Mouse (Mus musculus) ES-E14 (cell line): ENCODE results near the gene Vinac1. TPM values are rescaled to one million over a fixed set of nuclear protein-coding genes. Genes with fewer than 3 reads are reported as not detected.
A peak's percentile ranks its signal among the peaks of the same experiment; 100 is the strongest.

Experiments used
- DNase-seq: peaks from one replicate; pipeline ENCODE4 v3.0.0-alpha.2; 2013; ENCODE audit warnings: low read depth, low spot score
- H3K27ac ChIP-seq: 2 replicates; pipeline ENCODE4 v1.5.1; 2012; ENCODE audit warnings: low read depth, mild to moderate bottlenecking, low read length, moderate library complexity, mixed read lengths; ENCODE audit not compliant: poor library complexity, insufficient read depth, severe bottlenecking
- H3K36me3 ChIP-seq: 2 replicates; pipeline ENCODE4 v1.6.1; 2012; ENCODE audit warnings: mild to moderate bottlenecking, low read length, moderate library complexity, mixed read lengths; ENCODE audit not compliant: control insufficient read depth, poor library complexity, insufficient read depth, severe bottlenecking
- H3K4me1 ChIP-seq, 2 experiments: fragments of 150-350 bp in 1 of 2; sonication (generic) in 1 of 2; 2 replicates each; pipeline ENCODE4 v1.6.1; 2012; ENCODE audit warnings: low read length in 2 of 2, mild to moderate bottlenecking in 1 of 2, mixed read lengths in 1 of 2; ENCODE audit not compliant: control insufficient read depth in 2 of 2, insufficient read depth in 2 of 2, poor library complexity in 1 of 2
- H3K4me3 ChIP-seq, 2 experiments: fragments of 150-350 bp in 1 of 2; sonication (generic) in 1 of 2; 2 replicates each; pipeline ENCODE4 v1.5.1; 2012; ENCODE audit warnings: low read length in 2 of 2, low read depth in 1 of 2, mild to moderate bottlenecking in 1 of 2, mixed read lengths in 1 of 2; ENCODE audit not compliant: insufficient read depth in 1 of 2, poor library complexity in 1 of 2, severe bottlenecking in 1 of 2
- H3K9ac ChIP-seq: 2 replicates; pipeline ENCODE4 v1.6.1; 2012; ENCODE audit warnings: low read depth, mild to moderate bottlenecking, low read length, mixed read lengths; ENCODE audit not compliant: poor library complexity, insufficient read depth, severe bottlenecking
- H3K9me3 ChIP-seq: fragments of 150-350 bp; sonication (generic); 2 replicates; pipeline ENCODE4 v1.6.1; 2012; ENCODE audit warnings: low read depth, mild to moderate bottlenecking, low read length; ENCODE audit not compliant: control insufficient read depth, insufficient read depth
- CHD2 ChIP-seq: IDR thresholded peaks from 2 replicates; pipeline ENCODE4 v1.6.1; 2014; ENCODE audit warnings: mild to moderate bottlenecking, low read depth, low read length, inconsistent platforms
- HCFC1 ChIP-seq: IDR thresholded peaks from 2 replicates; pipeline ENCODE4 v1.6.1; 2012; ENCODE audit warnings: low read length, inconsistent platforms, borderline replicate concordance; ENCODE audit not compliant: insufficient read depth
- MAFK ChIP-seq: IDR thresholded peaks from 2 replicates; pipeline ENCODE4 v1.6.1; 2014; ENCODE audit warnings: mild to moderate bottlenecking, low read depth, low read length, inconsistent platforms; ENCODE audit not compliant: insufficient read depth
- ZC3H11A ChIP-seq: IDR thresholded peaks from 2 replicates; pipeline ENCODE4 v1.6.1; 2012; ENCODE audit warnings: low read depth, mild to moderate bottlenecking, inconsistent platforms, low read length, borderline replicate concordance
- ZNF384 ChIP-seq: IDR thresholded peaks from 2 replicates; pipeline ENCODE4 v1.6.1; 2012; ENCODE audit warnings: low read depth, low read length, inconsistent platforms
- in situ Hi-C, 2 experiments: fragments of 600-800 bp; cut with MboI; formaldehyde crosslinking; loops; one replicate each; pipeline ENCODE4 v1.15.1; 2025; ENCODE audit warnings: low sequenced_read_pairs in 2 of 2, inconsistent platforms in 1 of 2; ENCODE audit not compliant: unreplicated experiment in 2 of 2
- total RNA-seq: library from RNA; depleted of rRNA; stranded (reverse); fragments of 300-350 nt; gene quantifications from 2 replicates; pipeline ENCODE4 v1.2.3, GENCODE M21; 2012

Gene Vinac1
- total RNA-seq, 1 experiment, result 0.13 TPM

GRCm38 (mm10) chr2:129040567-129040966, 7.4 kb downstream of the Vinac1 start:
- no peak overlapping the region for H3K27ac ChIP-seq
- DNase-seq, result no peak
- no peak for TF ChIP-seq MAFK
- TF ChIP-seq ZNF384, result no peak
- TF ChIP-seq HCFC1, result no peak
- no peak for TF ChIP-seq ZC3H11A
- TF ChIP-seq CHD2, result no peak
- in situ Hi-C loops, result no loop called here
- no peaks in the 10 kb centered on the region for H3K9me3 ChIP-seq
- H3K36me3 ChIP-seq, result no peaks in the 10 kb centered on the region
- no peak overlapping the region for H3K4me3 ChIP-seq
- no peaks in the 10 kb centered on the region for H3K4me1 ChIP-seq
- no peak overlapping the region for H3K9ac ChIP-seq

DNA sequence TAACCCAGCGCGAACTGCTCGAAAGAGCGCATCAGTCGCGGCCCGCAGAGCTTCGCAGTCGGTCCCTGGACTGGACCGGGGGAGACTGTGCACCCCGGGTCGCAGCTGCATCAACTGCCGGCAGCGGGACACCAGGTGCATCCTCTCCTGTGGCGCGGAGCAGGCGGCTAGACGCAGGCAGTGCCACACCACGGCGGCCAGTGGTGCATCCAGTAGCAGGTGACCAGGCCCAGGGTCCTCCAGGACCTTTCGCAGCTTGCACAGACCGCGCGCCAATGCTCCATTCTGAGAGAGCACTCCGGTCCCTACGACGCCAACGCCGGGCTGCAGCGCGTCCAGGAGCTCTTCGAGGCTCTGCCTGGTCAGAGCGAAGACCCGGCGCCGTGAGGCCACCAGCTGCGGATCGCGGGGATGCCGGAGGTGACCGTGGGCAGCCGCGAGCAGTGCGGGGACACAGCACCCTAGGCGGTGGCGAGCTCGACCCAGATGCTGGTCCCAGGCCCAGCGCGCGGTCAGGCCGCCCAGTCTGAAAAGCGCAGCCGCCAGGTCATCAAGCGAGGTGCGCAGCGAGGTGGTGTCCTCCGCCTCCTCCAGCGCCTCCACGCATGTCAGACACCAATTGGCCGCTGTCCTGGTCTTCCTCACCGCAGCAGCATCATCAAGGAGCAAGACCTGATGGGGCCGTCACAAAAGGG, 8.9 kb downstream of the Vinac1 start:
- in situ Hi-C loops, result no loop called here
- H3K9ac ChIP-seq, result peak overlapping the region; percentile 31; the same call in 1 of the 2 replicates
- H3K27ac ChIP-seq, result no peak overlapping the region
- peak overlapping the region; percentile 54 to 64 for H3K4me3 ChIP-seq
- no peaks in the 10 kb centered on the region for H3K36me3 ChIP-seq
- no peaks in the 10 kb centered on the region for H3K4me1 ChIP-seq
- no peaks in the 10 kb centered on the region for H3K9me3 ChIP-seq
- TF ChIP-seq HCFC1, result no peak
- TF ChIP-seq ZNF384, result no peak
- no peak for TF ChIP-seq ZC3H11A
- no peak for TF ChIP-seq MAFK
- TF ChIP-seq CHD2, result no peak
- no peak for DNase-seq

- no peak overlapping the region for H3K27ac ChIP-seq
- H3K9ac ChIP-seq, result no peak overlapping the region
- no peaks in the 10 kb centered on the region for H3K9me3 ChIP-seq
- no peaks in the 10 kb centered on the region for H3K36me3 ChIP-seq
- TF ChIP-seq HCFC1 (no peak), MAFK (no peak), CHD2 (no peak), ZNF384 (no peak), ZC3H11A (no peak)
- in situ Hi-C loops, result no loop called here
- no peaks in the 10 kb centered on the region for H3K4me1 ChIP-seq
- DNase-seq, result no peak
- peak overlapping the region; percentile 54 to 64; a peak in 3 of 4 replicates for H3K4me3 ChIP-seq
These were observed 9.5 kb downstream of the Vinac1 start for GRCm38 (mm10) chr2:129038426-129038936.

GRCm38 (mm10) chr2:129035381-129035780, 12.6 kb downstream of the Vinac1 start:
- no peak for TF ChIP-seq MAFK
- TF ChIP-seq HCFC1, result no peak
- TF ChIP-seq ZNF384, result no peak
- no peak for TF ChIP-seq CHD2
- no peak for TF ChIP-seq ZC3H11A
- in situ Hi-C loops, result no loop called here

More at GRCm38 (mm10) chr2:129035381-129035780, 12.6 kb downstream of the Vinac1 start:
- Histone ChIP-seq H3K9me3 (no peaks in the 10 kb centered on the region), H3K27ac (no peak overlapping the region), H3K9ac (no peak overlapping the region), H3K4me1 (no peaks in the 10 kb centered on the region), H3K36me3 (no peaks in the 10 kb centered on the region), H3K4me3 (no peak overlapping the region)
- no peak for DNase-seq
